Mouse (Mus musculus) thymus, adult 2 months (tissue): ENCODE measurements around the gene Arhgef18.

Experiments
- CTCF ChIP-seq: fragments of 200-500 bp; IDR thresholded peaks from 2 replicates; pipeline ENCODE4 v1.5.1; 2012; ENCODE audit warnings: mild to moderate bottlenecking, control low read depth, low read length, moderate library complexity, borderline replicate concordance; ENCODE audit not compliant: control insufficient read depth, poor library complexity, insufficient read depth; ENCODE audit errors: extremely low read depth
- POLR2A ChIP-seq: fragments of 200-500 bp; IDR thresholded peaks from 2 replicates; pipeline ENCODE4 v1.6.1; 2012; ENCODE audit warnings: mild to moderate bottlenecking, low read length, control low read depth, moderate library complexity; ENCODE audit not compliant: control insufficient read depth, poor library complexity, insufficient read depth; ENCODE audit errors: extremely low read depth

DNA sequence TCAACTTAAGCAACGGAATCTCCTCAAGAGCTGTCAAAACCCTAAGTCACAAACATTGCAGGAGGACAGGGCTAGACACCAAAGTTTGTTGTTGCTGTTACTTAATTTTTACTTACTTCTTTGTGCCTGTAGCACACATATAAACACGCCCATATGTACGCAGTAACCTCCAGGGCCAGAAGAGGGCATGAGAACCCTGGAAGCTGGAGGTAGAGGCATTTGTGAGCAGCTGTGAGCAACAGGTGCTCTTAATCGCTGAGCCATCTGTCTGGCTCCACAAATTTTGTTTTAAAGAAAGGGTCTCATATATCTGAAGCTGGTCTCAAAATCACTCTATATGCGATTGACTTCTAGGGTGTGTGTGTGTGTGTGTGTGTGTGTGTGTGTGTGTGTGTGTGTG lies 71.5 kb downstream of the Arhgef18 start:
- TF ChIP-seq POLR2A (no peak), CTCF (no peak)
